Mouse (Mus musculus): ENCODE measurements around the gene Psap. TPM values are rescaled to one million over a fixed set of nuclear protein-coding genes. Genes with fewer than 3 reads are reported as not detected.

The Psap gene
- 100 to 1,000 TPM; 386 to 411 TPM for polyA plus RNA-seq (2017; shearing (Covaris generic))

DNA sequence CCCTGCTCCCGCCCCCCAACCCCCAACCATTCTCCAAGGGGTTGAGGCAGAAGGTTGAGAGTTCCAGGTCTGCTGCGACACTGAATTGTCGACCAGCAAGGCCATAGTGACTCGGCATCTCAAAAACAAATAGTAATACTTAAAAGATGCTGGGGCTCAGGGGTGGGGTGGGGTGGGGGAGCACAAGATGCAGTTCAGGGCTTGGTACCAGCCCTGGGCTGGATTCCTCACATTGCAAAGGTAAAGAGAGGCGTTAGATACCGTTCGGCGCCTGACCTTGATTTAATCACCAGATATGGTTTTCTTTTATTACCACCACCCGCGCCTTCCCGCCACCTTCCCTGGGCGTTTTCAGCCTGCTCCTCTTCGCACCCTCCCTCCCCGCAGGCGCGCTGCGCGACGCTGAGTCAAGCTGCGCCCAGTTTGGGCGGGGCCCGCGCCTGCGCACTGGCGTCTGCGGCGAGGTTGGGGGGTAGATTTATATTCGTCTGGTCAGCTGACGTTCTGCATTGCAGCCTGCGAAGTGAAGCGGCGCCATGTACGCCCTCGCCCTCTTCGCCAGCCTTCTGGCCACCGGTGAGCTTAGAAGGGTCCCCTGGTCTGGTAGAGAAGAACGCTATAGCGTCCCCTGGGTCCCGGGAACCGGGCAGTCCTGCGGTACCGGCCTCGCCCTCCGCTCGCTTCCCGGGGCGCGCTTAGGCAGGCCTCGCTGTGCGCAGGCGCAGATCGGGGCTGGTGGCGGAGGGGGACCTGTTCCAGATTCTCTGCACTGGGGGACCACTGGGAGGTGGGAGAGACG is at the start of gene Psap:
TSS of gene Psap (plus strand) at position 421 of the 799 bp plus-strand sequence.

DNA sequence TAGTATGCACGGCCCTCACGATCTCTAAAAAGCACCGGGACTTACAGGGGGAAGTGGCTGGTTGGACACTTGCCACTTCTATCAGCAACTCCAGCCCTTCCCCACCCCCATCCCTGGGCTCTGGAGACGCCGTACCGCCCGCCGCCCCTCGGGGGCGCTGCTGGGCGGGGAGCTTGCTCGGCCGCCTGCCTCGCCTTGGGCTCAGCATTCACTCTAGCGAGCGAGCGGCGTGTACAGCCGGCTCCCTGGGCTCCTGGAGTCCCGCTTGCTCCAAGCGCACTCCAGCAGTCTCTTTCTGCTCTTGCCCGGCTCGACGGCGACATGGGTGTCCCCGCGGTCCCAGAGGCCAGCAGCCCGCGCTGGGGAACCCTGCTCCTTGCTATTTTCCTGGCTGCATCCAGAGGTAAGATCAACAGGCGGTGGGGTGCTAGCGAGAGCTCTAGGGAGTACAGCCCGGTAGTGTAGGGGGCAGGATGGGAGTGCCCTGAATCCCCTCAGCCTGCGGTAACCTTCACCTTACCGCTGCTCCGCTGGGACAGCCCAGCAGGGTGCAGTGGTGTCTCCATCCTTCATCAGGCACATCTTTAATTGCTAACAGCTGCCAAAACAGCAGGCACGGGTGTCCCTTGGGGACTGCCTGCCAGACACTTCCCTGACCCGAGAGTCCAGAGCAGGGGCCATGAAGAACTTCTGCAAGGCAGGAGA is 69.4 kb downstream of the Psap start, which contains the start of gene Vsir:
TSS of gene Vsir (plus strand) at position 151 of the 705 bp plus-strand sequence.

Other genes with a start within 250 kb of the Psap start
- 1 to 10 TPM; 2.8 to 6.0 TPM for gene Spock2, start 171.4 kb upstream of the Psap start, polyA plus RNA-seq (2017; shearing (Covaris generic))
- gene Chst3, start 58.4 kb upstream of the Psap start, polyA plus RNA-seq (2017; shearing (Covaris generic)), result under 1 TPM; 0.14 to 0.75 TPM
- gene Vsir, start 69.2 kb downstream of the Psap start, polyA plus RNA-seq (2017; shearing (Covaris generic)), result 100 to 1,000 TPM; 142 to 254 TPM
- gene Gm17455, start 122.1 kb downstream of the Psap start, polyA plus RNA-seq (2017; shearing (Covaris generic)), result under 1 TPM; 0.41 to 0.69 TPM